Mouse (Mus musculus) gastrocnemius, postnatal 25 days (tissue): ENCODE data around the gene Rpa2. TPM values are rescaled to one million over a fixed set of nuclear protein-coding genes. Genes with fewer than 3 reads are reported as not detected.
"Not testable (repeated sequence)": the region's sequence is repeated elsewhere in the genome, so short reads cannot be mapped to it uniquely, and the experiment has no call there.

Experiments used
- DNase-seq: peaks from one replicate; pipeline ENCODE4 v3.0.0; 2022
- long read RNA-seq, 2 experiments: library from polyadenylated mRNA; stranded (forward); transcript quantifications; one replicate each; pipeline ENCODE4 v2.0.0; 2021
- total RNA-seq, 2 experiments: library from RNA; stranded (reverse); gene quantifications; 1 replicate in 1 of 2; 2 replicates in 1 of 2; pipeline ENCODE4 v1.2.3; 2021

Gene Rpa2
- total RNA-seq, result 10 to 100 TPM; 11.2 to 12.4 TPM
- long read RNA-seq, experiment 1, transcript Rpa2-201 (9 exons, 1,813 nt), result major isoform, 41 of 42 reads
- long read RNA-seq, experiment 1, partial matches to known transcripts, result 1 of 42 reads
- long read RNA-seq, experiment 1, other reads (novel, unspliced or antisense), result 0 of 42 reads
- long read RNA-seq, experiment 2, transcript Rpa2-201 (9 exons, 1,813 nt), result major isoform, 32 of 34 reads
- long read RNA-seq, experiment 2, partial matches to known transcripts, result 1 of 34 reads
- long read RNA-seq, experiment 2, other reads (novel, unspliced or antisense), result 1 of 34 reads

- DNase-seq, result peak; percentile 97
Measured at GRCm38 (mm10) chr4:132767914-132768876, at the start of gene Rpa2. Gene Rpa2 (plus strand): TSS chr4:132768332.

DNA sequence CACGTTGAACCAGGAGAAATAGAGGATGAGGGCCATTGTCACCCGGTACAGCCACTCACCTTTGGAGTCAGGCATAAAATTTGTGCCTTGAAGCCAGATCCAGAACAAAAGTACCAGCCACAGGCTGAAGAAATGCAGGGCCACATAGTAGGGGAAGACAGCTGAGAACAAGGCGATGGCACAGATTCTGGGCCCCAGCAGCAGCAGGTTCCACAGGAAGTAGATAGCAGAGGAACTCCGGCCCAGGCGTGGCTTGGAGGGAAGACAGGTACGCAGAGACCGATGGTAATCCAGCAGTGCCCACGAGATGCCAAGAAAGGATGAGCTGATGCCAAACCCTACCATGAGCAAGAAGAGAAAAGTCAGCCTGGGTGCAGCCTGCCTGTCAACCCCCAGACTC is 39.9 kb upstream of the Rpa2 start:
- DNase-seq, result no peak

- DNase-seq, result no peak
Measured at GRCm38 (mm10) chr4:132731616-132732015, 36.5 kb upstream of the Rpa2 start.

DNA sequence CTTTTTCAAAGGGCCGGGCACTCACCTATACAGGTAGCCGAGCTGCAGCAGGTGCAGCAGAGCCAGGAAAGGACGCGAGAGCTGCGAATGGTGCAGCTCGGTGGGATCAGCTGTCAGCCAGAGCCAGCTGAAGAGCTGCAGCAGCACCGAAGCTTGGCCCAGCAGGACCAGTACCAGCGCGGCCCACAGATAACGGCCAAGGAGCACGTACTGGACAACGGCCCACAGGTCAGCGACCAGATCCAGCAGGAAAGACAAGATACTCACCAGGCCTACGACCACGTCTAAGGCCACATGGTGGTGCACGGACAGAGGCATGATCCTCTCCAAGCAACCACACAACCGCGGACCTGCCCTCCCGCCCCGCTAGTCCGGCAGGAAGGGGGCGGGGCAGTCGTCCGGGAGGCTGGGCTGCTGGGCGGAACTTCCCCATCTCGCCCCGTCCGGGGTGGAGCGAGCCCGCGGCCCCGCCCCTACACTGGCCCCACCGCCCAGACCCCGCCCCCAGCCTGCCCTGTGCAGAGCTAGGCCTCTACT is 35.9 kb upstream of the Rpa2 start, which contains the start of gene Xkr8:
Gene Xkr8 (minus strand): TSS at position 399 of the 537 bp plus-strand sequence.
- peak; percentile 89 for DNase-seq

DNA sequence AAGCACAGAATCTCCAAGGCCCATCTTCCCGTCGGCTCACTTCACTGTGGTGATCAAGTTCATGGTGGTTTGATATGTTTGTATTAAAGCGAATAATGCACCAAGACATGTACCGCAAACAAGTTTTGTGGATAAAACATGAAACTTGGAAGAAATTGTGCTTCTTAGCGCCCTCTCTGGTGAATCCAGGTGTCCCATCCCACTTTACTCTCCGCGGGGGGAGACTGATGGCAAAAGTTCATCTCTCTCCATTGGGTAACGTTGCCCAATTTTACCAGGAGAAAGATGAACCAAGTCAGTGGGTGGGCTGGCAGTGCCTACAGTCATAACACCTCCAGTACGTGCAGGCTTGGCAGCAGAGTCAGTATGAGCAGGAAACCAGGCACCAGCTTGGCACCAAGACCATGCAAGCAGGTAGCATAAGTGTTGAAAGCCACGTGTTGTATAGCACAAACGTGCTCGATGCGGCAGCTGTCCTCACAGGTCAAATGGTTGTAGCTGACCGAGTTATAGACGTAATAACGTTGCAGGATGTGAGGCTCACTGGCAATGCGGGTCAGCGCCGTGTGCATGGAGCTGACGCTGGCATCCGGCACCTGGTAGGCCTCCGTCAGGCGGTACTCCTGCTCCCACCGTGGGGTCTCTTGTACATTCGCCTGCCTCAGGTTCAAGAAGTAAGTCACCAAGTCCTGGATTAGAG is 34.9 kb upstream of the Rpa2 start:
- no peak for DNase-seq

GRCm38 (mm10) chr4:132734766-132735165 is 33.4 kb upstream of the Rpa2 start:
- DNase-seq, result no peak

DNA sequence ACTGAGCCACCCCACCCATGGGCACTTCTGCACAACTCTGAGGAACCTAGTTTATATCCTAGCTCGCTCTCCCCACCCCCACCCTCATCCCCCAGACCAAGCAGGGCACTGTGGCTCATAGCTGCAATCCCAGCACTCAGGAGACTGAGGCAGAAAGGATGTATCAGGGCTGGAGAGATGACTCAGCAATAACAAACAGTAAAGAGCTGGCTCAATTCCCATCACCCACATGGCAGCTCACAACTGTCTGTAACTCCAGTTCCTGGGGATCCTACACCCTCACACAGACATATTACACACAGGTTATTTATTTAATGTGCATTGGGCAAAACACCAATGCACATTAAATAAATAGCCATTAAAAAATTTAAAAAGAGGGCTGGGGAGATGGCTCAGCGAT is 32.7 kb upstream of the Rpa2 start:
- DNase-seq, result no peak

DNA sequence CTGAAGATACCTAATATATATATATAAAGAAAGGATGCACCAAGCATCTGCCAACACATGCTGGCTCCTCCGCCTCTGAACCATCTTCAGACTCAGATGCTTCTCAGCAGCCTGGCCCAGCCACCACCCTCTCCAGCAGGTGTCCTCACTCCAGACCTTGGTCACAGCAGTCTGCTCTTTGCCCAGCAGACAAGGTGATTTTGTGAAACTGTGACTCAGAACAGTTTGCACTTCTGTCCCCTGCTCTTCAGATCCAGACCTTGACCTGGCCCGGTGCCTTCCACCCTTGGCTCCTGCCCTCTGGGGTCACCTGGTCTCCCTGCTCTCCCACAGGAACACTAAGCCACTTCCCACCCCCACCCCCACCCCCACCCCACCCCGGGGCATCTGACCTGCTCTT is 32.2 kb upstream of the Rpa2 start:
- DNase-seq, result no peak

DNA sequence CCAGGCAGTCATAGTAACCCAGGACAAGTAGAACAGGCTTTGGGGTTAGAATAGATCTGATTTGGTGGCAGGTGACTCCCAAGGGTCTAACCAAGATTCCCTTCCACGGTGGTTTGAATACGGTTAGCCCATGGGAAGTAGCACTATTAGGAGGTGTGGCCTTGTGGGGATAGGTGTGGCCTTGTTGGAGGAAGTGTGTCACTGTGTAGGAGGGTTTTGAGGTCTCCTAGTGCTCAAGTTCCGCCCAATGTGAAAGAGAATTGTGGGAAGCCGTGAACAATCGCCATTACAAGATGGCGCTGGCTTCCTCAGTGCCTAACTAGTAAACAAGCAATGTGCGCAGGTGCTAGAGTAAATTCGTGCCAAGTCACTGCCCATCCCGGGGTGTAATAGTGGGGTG is 31.0 kb upstream of the Rpa2 start:
- not testable (repeated sequence) for DNase-seq

GRCm38 (mm10) chr4:132741491-132741890 is 26.6 kb upstream of the Rpa2 start:
- no peak for DNase-seq

DNA sequence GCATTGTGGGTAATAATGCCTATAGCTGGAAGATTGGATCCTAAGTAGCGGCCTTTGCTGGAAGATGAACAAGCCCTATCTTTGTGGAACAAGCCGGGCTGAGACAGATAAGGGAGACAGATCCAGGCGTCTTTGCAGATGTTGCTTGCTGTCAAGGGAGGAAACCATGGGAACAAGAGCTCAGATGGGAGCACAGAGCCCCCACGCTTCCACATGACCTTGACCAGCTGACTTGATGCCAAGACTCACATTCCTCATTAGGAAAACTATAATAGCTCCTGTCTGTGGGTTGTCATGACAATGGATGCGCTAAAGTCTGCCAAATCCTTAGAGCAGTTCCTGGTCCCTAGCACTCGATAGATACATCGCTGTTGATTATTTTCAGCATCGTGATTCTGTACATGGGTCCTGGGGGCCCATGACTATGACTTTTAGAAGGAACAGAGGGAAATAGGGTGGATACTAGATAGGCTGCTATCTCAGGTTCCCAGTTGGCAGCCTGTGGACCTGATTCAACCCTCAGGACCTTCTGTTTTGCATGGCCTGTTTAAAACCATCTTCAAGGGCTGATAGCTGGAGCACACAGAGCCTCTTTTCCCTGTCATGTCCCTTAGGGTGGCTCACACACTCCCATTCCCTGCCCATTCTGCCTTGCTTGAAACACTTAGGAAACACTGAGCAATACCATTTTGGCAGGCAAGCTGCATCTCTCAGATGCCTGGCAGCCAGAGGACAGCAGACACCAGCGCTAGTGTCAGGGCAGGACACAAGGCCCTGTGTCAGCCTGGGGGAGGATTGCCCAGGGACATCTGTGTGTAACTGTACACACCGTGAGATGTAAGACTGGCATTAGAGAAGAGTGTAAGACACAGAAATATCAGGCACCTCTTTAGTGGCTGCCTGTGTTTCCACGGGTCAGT is 23.9 kb upstream of the Rpa2 start:
- DNase-seq, result peak; percentile 39

DNA sequence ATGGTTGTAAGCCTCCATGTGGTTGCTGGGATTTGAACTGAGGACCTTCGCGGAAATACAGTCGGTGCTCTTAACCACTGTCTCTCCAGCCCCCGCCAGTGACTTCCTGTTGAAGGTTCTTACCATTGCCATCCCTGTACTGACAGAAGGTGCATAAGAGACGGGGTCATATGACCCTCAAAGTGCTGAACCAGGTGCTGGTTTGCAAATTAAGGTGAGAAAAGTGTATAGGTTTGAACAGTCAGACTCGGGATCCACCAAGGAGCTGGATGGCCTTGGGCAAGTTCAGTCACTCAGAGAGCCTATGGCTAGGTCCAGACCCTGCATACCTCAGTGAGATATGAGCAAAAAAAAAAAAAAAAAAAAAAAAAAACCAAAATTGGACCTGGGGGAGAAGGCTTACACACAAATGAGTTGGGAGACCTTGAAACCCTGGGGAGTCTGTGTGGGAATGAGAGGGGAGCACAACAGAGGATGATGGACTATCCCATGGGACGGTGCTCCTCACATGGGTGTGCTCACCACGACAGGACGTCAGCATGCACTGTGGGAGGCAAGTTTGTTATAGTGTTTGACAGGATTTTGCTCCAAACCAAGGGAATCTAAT is 21.1 kb upstream of the Rpa2 start:
- DNase-seq, result no peak

GRCm38 (mm10) chr4:132747664-132748259 is 20.4 kb upstream of the Rpa2 start:
- peak; percentile 36 for DNase-seq

GRCm38 (mm10) chr4:132748778-132749177 is 19.4 kb upstream of the Rpa2 start:
- no peak for DNase-seq

GRCm38 (mm10) chr4:132749258-132749982 is 18.7 kb upstream of the Rpa2 start:
- DNase-seq, result no peak

GRCm38 (mm10) chr4:132752992-132753391 is 15.1 kb upstream of the Rpa2 start:
- DNase-seq, result no peak

GRCm38 (mm10) chr4:132756974-132757373 is 11.2 kb upstream of the Rpa2 start, which contains the start of gene Smpdl3b:
Gene Smpdl3b (minus strand): TSS chr4:132757252.
- peak; percentile 76 for DNase-seq

DNA sequence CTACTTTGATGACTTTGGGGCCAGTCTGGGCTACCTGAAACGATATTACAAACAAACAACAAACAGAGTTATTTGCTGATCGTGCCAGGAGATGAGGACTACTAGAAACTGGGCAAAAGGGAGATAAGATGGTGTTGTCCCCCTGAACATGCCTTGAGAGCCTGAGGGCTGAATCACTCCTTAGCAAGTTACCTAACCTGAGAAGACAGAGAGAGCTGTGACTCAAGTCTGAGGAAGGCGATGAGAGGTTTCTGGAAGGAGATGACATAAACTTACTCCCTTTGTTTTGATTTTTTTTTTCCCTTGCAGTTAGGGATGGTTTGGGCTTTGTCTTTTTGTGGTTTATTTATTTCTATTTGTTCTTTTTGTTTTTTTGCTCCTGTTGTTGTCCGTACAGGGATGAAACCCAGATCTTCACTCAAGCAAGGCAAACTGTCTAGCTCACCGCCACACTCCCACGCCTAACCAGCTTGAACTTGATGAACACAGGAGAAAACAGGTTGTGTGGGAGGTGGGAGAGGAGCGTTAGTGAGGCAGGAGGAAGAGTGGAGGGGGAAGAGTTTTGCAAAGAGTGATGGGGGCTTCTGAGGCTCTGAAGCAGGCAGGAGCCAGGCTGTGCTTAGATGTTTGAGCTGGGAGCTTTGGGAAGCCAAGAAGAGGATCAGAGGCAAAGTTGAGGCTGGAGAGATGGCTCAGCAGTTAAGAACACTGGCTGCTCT is 10.3 kb upstream of the Rpa2 start:
- DNase-seq, result no peak

DNA sequence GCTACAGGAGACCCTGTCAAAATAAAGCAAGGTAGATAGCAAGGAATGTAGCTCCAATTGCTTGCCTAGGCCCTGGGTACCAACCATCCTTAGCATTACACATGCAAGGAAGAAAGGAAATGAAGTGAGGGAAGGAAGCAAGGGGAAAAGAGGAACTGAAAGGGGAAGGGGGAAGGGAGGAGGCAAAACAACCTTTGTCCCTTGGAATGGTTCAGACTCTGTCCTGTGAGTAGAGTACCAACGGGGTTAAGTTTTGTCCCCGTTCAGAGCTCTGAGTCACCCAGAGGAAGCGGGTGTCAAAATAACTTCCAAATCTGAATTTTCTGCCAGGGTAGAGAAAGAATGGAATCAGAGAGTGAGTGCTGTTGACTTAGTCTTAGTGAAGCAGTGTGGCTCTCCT is 7.8 kb upstream of the Rpa2 start:
- no peak for DNase-seq
